Mouse (Mus musculus): Measurements from ENCODE around the gene Lrch3.
"Not testable (repeated sequence)": the region's sequence is repeated elsewhere in the genome, so short reads cannot be mapped to it uniquely, and the experiment has no call there.

Gene Lrch3

GRCm38 (mm10) chr16:32913212-32913611, 688 bp upstream of the Lrch3 start:
- no peak for DNase-seq (ENCODE audit: extremely low spot score, low spot score)

DNA sequence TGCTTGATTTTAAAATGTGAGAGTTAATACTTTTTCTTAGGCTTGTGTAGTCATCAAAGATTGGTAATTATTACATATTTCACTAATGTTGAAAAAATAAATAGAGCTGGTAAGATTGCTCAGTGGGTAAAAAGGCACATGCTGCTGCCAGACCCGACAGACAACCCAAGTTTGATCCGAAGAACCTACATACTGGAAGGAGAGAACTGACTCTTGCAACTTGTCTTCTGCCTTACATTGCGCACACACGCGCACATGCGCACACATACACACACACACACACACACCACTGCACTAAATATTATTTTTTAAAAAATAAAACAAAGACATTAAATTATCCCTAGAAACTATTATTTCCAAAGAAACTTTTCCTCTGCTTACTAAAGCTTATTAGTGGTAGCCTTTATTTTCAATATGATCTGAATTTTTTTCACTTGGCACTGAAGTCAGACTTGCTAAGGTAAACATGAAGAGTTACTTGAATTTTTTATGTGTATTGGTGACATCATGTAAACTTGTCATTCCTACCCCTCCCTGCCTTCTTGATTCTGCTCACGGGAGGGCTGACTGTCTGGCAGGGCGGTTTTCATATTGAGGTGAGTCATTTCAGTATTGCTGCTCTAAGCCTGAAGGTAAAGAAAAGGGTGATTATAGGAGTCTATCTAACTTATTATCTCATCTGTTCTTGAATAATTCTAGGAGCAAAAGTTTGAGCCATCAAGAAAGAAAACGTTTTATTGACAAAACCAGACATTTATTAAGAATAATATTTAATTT, 1.6 kb downstream of the Lrch3 start:
- DNase-seq (ENCODE audit: extremely low spot score, low spot score), result no peak

- not testable (repeated sequence) for DNase-seq (ENCODE audit: extremely low spot score, low spot score)
Measured at GRCm38 (mm10) chr16:32926629-32927028, 12.7 kb downstream of the Lrch3 start.

- DNase-seq (ENCODE audit: extremely low spot score, low spot score), result no peak
Measured at GRCm38 (mm10) chr16:32927044-32927443, 13.1 kb downstream of the Lrch3 start.

DNA sequence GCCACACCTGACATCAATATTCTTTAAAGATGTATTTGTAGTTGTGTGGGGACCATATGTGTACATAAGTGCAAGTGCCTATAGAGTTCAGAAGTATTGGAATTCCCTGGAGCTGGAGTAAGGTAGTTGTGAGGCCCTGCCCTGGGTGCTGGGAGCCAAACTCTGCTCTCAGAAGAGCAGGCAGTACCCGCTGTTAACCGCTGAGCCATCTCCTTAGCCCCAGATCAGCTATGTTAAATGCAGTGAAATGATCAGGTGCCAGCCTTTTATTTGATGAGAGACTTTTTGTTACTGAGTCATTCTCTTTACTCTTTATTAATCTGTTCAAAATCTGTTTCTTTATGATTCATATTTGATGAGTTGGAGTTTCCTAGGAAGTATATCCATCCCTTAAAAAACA, 16.0 kb downstream of the Lrch3 start:
- no peak for DNase-seq (ENCODE audit: extremely low spot score, low spot score)

GRCm38 (mm10) chr16:32934470-32934869, 20.6 kb downstream of the Lrch3 start:
- no peak for DNase-seq (ENCODE audit: extremely low spot score, low spot score)

- DNase-seq (ENCODE audit: extremely low spot score, low spot score), result no peak
Measured at GRCm38 (mm10) chr16:32935088-32935487, 21.2 kb downstream of the Lrch3 start.

DNA sequence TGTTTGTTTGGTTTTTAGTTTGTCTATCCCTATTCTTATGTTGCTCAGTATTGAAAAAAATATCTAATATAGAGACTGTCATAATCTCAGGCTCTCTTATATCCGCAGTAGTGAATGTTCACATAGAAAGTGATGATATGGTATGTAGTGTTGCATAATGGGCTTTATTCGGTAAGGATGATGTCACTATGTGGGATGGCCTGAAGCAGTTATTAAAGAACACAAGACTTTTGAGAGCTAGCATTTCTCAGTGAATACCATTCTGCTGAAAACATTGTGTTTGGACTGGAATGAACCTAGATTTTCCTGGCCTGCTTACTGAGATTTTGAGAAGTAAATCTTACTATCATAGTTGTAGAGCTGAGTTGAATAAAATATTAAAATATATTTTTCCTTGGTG, 23.5 kb downstream of the Lrch3 start:
- DNase-seq (ENCODE audit: extremely low spot score, low spot score), result no peak

- DNase-seq (ENCODE audit: extremely low spot score, low spot score), result not testable (repeated sequence)
Measured at GRCm38 (mm10) chr16:32939301-32939700, 25.4 kb downstream of the Lrch3 start.

GRCm38 (mm10) chr16:32939716-32940115, 25.8 kb downstream of the Lrch3 start:
- DNase-seq (ENCODE audit: extremely low spot score, low spot score), result not testable (repeated sequence)

GRCm38 (mm10) chr16:32941226-32941625, 27.3 kb downstream of the Lrch3 start:
- not testable (repeated sequence) for DNase-seq (ENCODE audit: extremely low spot score, low spot score)

DNA sequence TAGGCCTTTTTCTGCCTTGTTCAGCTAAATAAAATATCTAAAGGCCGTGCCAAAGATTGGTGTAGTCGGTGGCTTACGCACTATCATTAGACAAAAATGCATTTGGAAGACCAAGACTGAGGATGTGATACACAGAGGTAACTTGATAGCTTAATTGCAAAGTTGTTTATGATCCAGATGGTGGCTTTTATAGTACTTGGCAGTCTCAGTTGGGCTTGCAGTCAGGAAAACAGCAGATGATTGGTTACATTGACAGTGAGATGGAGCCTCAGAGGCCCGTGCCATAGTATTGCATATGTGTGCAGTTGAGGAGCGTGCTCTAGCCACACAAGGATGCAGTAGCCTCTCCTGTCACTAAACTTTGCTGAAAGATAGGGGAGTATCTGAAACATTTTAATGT, 28.8 kb downstream of the Lrch3 start:
- DNase-seq (ENCODE audit: extremely low spot score, low spot score), result no peak

DNA sequence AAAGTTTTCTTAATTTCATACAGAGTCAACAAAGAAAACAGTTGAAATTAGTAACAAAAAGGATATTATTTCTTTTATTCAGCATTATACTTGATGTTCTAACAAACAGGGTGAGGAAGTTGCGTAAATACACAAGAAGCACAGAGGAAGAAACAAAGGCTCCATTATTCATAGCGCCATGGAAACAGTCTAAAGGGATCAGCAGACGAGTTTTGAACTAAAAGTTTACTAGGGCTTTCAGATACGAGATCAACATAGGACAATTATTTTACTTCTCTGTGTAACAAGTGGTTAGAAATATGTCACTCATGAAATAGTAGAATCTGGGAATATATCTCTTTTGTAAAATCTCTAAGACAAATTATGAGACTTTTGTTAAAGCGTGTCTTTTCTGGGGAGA, 31.5 kb downstream of the Lrch3 start:
- DNase-seq (ENCODE audit: extremely low spot score, low spot score), result no peak

DNA sequence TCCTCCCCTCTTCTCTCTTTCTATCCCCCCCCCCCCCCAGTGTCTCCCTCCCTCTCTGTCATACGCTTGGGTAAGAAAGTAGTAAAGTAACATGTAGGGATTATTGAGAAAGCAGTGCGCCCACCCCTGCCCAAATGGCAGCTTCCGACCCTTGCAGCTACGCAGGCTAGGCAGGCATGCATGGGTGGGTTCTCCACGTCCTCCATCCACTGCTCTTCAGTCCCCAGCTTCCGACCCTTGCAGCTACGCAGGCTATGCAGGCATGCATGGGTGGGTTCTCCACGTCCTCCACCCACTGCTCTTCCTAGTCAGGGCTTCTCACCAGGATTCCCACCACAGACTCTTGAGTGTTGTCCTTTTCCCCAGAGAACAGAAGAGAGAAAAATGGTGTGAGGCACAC, 34.1 kb downstream of the Lrch3 start:
- DNase-seq (ENCODE audit: extremely low spot score, low spot score), result no peak

DNA sequence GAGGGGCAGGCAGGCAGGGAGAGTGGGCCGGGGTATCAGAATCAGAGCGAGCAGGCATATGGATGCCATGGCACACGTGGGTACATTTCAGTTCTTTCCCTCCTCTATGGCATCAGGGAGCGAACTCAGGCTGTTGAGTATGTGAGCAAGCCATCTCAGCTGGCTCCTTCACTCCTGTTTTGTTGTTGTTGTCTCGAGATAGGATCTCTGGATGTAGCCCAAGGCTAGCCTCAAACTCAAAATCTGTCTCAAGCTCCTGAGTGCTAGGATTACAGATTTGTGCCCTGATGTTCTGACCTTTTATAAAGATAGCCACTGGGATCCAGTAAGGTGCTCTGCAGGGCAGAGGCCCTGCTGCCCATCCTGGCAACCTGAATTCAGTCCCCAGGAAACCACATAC, 34.8 kb downstream of the Lrch3 start:
- no peak for DNase-seq (ENCODE audit: extremely low spot score, low spot score)

DNA sequence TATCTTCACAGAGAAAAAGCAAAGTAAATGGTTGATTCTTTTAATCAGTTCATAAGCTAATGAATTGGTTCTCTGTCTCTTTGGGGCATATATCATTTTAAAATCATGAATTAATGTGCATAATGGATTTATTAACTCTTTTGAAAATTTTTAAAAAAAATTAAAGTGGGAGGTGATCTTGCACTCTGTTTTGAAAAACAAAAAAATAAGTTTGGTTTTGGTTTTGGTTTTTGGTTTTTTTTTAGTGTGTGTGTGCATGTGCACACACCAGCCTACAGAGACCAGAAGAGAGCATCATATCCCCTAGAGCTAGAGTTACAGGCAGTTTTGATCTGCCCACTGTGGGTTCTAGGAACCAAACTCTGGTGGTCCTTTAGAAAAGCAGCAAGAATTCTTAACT, 35.4 kb downstream of the Lrch3 start:
- DNase-seq (ENCODE audit: extremely low spot score, low spot score), result no peak

GRCm38 (mm10) chr16:32951074-32951473, 37.2 kb downstream of the Lrch3 start:
- no peak for DNase-seq (ENCODE audit: extremely low spot score, low spot score)

DNA sequence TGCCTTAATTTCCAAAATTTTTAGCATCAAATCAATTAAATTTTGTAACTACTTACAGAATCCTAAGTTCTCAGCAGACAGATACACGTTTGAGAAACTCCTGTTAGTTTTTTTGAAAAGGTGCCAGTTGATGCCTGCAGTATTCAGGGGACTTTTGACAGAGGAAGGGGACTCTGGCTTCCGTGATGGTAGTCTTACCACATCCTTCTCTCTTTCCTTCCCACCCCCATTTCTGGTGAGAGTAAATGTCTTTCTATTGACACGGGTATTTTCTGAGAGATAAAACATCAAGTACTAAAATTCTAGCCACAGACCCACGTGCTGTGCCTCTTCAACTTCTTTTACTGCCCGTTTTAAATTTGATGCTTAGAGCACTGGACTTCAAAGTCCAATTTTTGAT, 39.9 kb downstream of the Lrch3 start:
- no peak for DNase-seq (ENCODE audit: extremely low spot score, low spot score)

GRCm38 (mm10) chr16:32954304-32954703, 40.4 kb downstream of the Lrch3 start:
- no peak for DNase-seq (ENCODE audit: extremely low spot score, low spot score)

- no peak for DNase-seq (ENCODE audit: extremely low spot score, low spot score)
Measured at GRCm38 (mm10) chr16:32956889-32957288, 43.0 kb downstream of the Lrch3 start.

GRCm38 (mm10) chr16:32972535-32972934, 58.6 kb downstream of the Lrch3 start:
- no peak for DNase-seq (ENCODE audit: extremely low spot score, low spot score)

DNA sequence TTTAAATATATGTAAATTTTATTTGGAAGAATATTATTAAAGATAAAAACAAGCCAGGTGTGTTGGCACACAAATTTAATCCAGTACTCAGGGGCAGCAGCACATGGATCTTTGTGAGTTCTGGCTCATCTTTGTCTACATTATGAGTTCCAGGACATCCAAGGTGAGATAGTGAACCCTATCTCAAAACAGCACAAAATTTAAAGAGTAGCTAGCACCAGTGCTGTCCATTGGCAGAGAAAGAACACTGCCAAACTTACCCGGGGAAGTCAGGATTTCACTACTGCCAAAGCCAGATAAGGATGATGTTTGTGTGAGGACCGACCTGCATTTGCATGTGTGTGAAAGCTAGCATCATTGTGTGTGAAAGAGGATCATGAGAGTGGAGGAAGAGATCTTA, 59.1 kb downstream of the Lrch3 start:
- DNase-seq (ENCODE audit: extremely low spot score, low spot score), result no peak

DNA sequence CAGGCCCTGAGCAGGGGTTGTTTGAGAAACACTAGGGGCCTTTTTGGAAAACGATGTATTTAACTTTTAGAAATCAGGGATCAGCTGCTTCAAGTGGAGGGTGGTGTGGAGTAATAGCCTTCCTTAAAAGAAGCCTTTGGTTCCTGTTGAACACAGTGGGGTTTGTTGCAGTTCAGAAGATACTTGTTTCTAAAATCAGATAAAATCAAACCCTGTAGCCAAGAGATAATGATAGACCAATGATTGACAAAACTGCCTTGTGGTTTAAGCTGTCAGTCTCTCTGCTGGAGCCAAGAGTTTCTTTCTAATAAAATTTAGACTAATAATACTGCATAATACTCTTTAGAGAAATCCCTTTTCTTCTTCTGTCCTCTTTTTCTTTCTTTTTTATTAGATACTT, 66.3 kb downstream of the Lrch3 start:
- no peak for DNase-seq (ENCODE audit: extremely low spot score, low spot score)

GRCm38 (mm10) chr16:32981405-32981804, 67.5 kb downstream of the Lrch3 start:
- DNase-seq (ENCODE audit: extremely low spot score, low spot score), result no peak
